Mouse (Mus musculus) G1E (cell line): Measurements from ENCODE around the gene Timm50.

Experiments used
- CTCF ChIP-seq: IDR thresholded peaks from 2 replicates; pipeline ENCODE4 v1.5.1; 2012; ENCODE audit warnings: low read depth, low read length, inconsistent platforms, mixed read lengths
- GATA1 ChIP-seq: IDR thresholded peaks from 2 replicates; pipeline ENCODE4 v1.6.1; 2012; ENCODE audit warnings: borderline replicate concordance, low read length, inconsistent platforms, mixed read lengths
- GATA2 ChIP-seq: IDR thresholded peaks from 2 replicates; pipeline ENCODE4 v1.6.1; 2012; ENCODE audit warnings: low read depth, low read length, inconsistent platforms, borderline replicate concordance
- TAL1 ChIP-seq: conservative IDR thresholded peaks from 2 replicates; pipeline ENCODE4 v1.6.1; 2012; ENCODE audit warnings: low read depth, low read length, inconsistent platforms, mixed read lengths

DNA sequence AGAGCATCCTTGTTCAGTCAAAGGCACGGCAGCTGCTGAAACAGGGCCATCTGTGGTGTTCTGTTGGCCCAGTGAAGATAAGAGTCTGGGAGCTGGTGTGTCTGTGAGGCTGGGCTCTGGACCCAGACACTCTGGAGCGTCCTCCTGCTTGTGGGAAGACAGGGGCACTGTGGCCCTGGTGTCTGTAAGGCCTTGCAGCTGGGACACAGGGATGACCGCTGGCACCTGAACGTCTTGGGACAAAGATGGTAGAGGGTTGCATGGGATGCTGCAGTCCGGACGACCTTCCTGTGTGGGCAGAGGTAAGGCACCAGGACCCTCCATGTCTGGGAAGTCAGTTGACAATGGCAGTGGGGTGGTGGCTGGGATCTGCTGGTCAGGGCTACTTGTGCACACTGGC, 48.4 kb upstream of the Timm50 start:
- TF ChIP-seq CTCF (no peak), GATA2 (no peak), TAL1 (no peak), GATA1 (no peak)
